Mouse (Mus musculus): ENCODE data around the gene Rgs19. TPM values are rescaled to one million over a fixed set of nuclear protein-coding genes. Genes with fewer than 3 reads are reported as not detected.

Gene Rgs19
- total RNA-seq, 4 experiments from 2014 or later: 23.7 to 26.0 (median 25.3) TPM

GRCm38 (mm10) chr2:181681978-181682377 is 11.8 kb downstream of the Rgs19 start:
- DNase-seq: no peak

- no peak for DNase-seq
Measured at GRCm38 (mm10) chr2:181680716-181681117, 13.1 kb downstream of the Rgs19 start.

- peak; percentile 62 for DNase-seq
Measured at GRCm38 (mm10) chr2:181679951-181680715, 13.6 kb downstream of the Rgs19 start, which contains the start of gene Tcea2. Gene Tcea2, plus strand, starts transcription at chr2:181680310.

- DNase-seq: peak; percentile 81
Measured at GRCm38 (mm10) chr2:181678780-181679179, 15.0 kb downstream of the Rgs19 start.

- peak; percentile 46 for DNase-seq
Measured at GRCm38 (mm10) chr2:181677755-181678098, 16.1 kb downstream of the Rgs19 start.

GRCm38 (mm10) chr2:181677096-181677754 is 16.6 kb downstream of the Rgs19 start:
- DNase-seq: peak; percentile 47

GRCm38 (mm10) chr2:181676424-181676823 is 17.4 kb downstream of the Rgs19 start:
- DNase-seq: no peak

- peak; percentile 80 for DNase-seq
Measured at GRCm38 (mm10) chr2:181675454-181675853, 18.3 kb downstream of the Rgs19 start.

GRCm38 (mm10) chr2:181674934-181675333 is 18.8 kb downstream of the Rgs19 start:
- no peak for DNase-seq

GRCm38 (mm10) chr2:181673501-181673900 is 20.3 kb downstream of the Rgs19 start:
- no peak for DNase-seq

- DNase-seq: no peak
Measured at GRCm38 (mm10) chr2:181671984-181672383, 21.8 kb downstream of the Rgs19 start.

- DNase-seq: peak; percentile 39
Measured at GRCm38 (mm10) chr2:181671326-181671725, 22.5 kb downstream of the Rgs19 start, which contains the start of gene Sox18. Gene Sox18, minus strand, starts transcription at chr2:181671640.

GRCm38 (mm10) chr2:181670913-181671311 is 22.9 kb downstream of the Rgs19 start:
- DNase-seq: no peak

GRCm38 (mm10) chr2:181670285-181670912 is 23.4 kb downstream of the Rgs19 start:
- no peak for DNase-seq

- DNase-seq: peak; percentile 49
Measured at GRCm38 (mm10) chr2:181663298-181663630, 30.5 kb downstream of the Rgs19 start.

GRCm38 (mm10) chr2:181662620-181663297 is 31.0 kb downstream of the Rgs19 start:
- peak; percentile 43 for DNase-seq

- peak; percentile 84 for DNase-seq
Measured at GRCm38 (mm10) chr2:181659609-181660055, 34.1 kb downstream of the Rgs19 start.

- peak; percentile 67 for DNase-seq
Measured at GRCm38 (mm10) chr2:181658930-181659555, 34.7 kb downstream of the Rgs19 start.

GRCm38 (mm10) chr2:181658528-181658927 is 35.2 kb downstream of the Rgs19 start:
- DNase-seq: no peak

- no peak for DNase-seq
Measured at GRCm38 (mm10) chr2:181657441-181657840, 36.3 kb downstream of the Rgs19 start.

GRCm38 (mm10) chr2:181656734-181657133 is 37.0 kb downstream of the Rgs19 start, which contains the start of gene Gm29797:
Gene Gm29797, plus strand, starts transcription at chr2:181657034.
- DNase-seq: no peak

- DNase-seq: no peak
Measured at GRCm38 (mm10) chr2:181653523-181653922, 40.3 kb downstream of the Rgs19 start.
